7 mouse cellular contexts compared by ENCODE assay signal in genomic region chr2:91194624-91195332, GRCm38 (mm10). TPM values are rescaled to one million over a fixed set of nuclear protein-coding genes. Genes with fewer than 3 reads are reported as not detected.
DNase-seq lines count a peak whose midpoint lies in the region; ATAC-seq and TF ChIP-seq lines count a peak whose summit lies in the region.

No protein-coding gene starts in this region.

- no peaks in the 10 kb centered on the region for H3K36me3 ChIP-seq in forebrain, embryonic 11.5 days (ENCODE audit: control insufficient read depth, insufficient read depth, low read length)

- peak overlapping the region; percentile 51 for H3K9ac ChIP-seq in forebrain, embryonic 11.5 days (ENCODE audit: low read length)

- peak; percentile 65 for DNase-seq in NIH3T3 (ENCODE audit: low read depth)
- peak; percentile 74 for DNase-seq in brain, embryonic 14.5 days (ENCODE audit: low read depth)
- DNase-seq in forebrain, embryonic 11.5 days (ENCODE audit: low spot score): peak; percentile 78
- DNase-seq in heart, postnatal 14 days: peak; percentile 81 to 88
- DNase-seq in kidney, postnatal 4 days: peak; percentile 76 to 85
- peak; percentile 42 to 80 for DNase-seq in spleen, postnatal 4 days (ENCODE audit: low spot score in 2 of 2)

- H3K4me1 ChIP-seq in forebrain, embryonic 11.5 days (replicated peaks; ENCODE audit: control insufficient read depth, insufficient read depth, low read length): peaks cover 4% of the 10 kb centered on the region

- peak; percentile 87 for ATAC-seq in forebrain, embryonic 11.5 days (replicated peaks; ENCODE audit: low FRiP score)
- ATAC-seq in megakaryocyte-erythroid progenitor cell, adult 5-6 weeks (replicated peaks; ENCODE audit: low FRiP score, low TSS enrichment, poor library complexity, severe bottlenecking): peak; percentile 95

- H3K27ac ChIP-seq in forebrain, embryonic 11.5 days (ENCODE audit: low read depth, low read length): no peak overlapping the region

- 1% methylated on average over 26 of the region's 27 CpGs for WGBS in forebrain, embryonic 11.5 days

- no peaks in the 10 kb centered on the region for H3K27me3 ChIP-seq in forebrain, embryonic 11.5 days (ENCODE audit: control insufficient read depth, insufficient read depth, low read length)

- peak overlapping the region; percentile 48 for H3K4me2 ChIP-seq in forebrain, embryonic 11.5 days (ENCODE audit: low read depth, low read length, severe bottlenecking)

- intact Hi-C loops in heart, postnatal 14 days (cut with DNase I): loop anchor here (1.0 to 5.0 kb wide), 2 partner anchors 79 to 122 kb away; partner anchors contain the start of gene Slc39a13

- peak; percentile 70 for TF ChIP-seq CTCF in brain, embryonic 14.5 days (IDR thresholded peaks at IDR 0.05; ENCODE audit: borderline replicate concordance, extremely low read depth, insufficient read depth, insufficient read length)

- no peak for TF ChIP-seq POLR2A in brain, embryonic 14.5 days (IDR thresholded peaks at IDR 0.05; ENCODE audit: borderline replicate concordance, extremely low read depth, insufficient read depth, insufficient read length, poor library complexity, severe bottlenecking)

- peak overlapping the region; percentile 16 for H3K4me3 ChIP-seq in forebrain, embryonic 11.5 days (ENCODE audit: low read depth, low read length)

- H3K9me3 ChIP-seq in forebrain, embryonic 11.5 days (ENCODE audit: control insufficient read depth, low read length): no peaks in the 10 kb centered on the region

RNA-seq across cellular contexts. Expression of gene Nr1h3, which starts 7.9 kb away (rescaled TPM):
- 3.3 and 3.9 TPM in 2 replicates for polyA plus RNA-seq in brain, embryonic 14.5 days (2012; rRNA removed)
- polyA plus RNA-seq in forebrain, embryonic 11.5 days (2014; fragmentation: Nextera tagmentation; extraction: Ambion mirVana): 1.6 and 2.0 TPM in 2 replicates
- 10 to 100 TPM in 1 of 2 experiments, 1 to 10 TPM in 1; 8.6 to 11.8 TPM for total RNA-seq in heart, postnatal 14 days (2021)
- total RNA-seq in megakaryocyte-erythroid progenitor cell, adult 5-6 weeks (2014; fragmentation: Nextera tagmentation): 1.5 TPM in 1 of 2 replicates, not detected in the other
- not detected in 2 replicates for total RNA-seq in megakaryocyte-erythroid progenitor cell, adult 5-6 weeks (2017)

RNA-seq across cellular contexts. Expression of gene Acp2, which starts 7.9 kb away (rescaled TPM):
- 33.5 and 41.2 TPM in 2 replicates for polyA plus RNA-seq in brain, embryonic 14.5 days (2012; rRNA removed)
- 28.7 and 36.7 TPM in 2 replicates for polyA plus RNA-seq in forebrain, embryonic 11.5 days (2014; fragmentation: Nextera tagmentation; extraction: Ambion mirVana)
- 10 to 100 TPM; 18.1 to 19.7 TPM for total RNA-seq in heart, postnatal 14 days (2021)
- 10.9 and 11.4 TPM in 2 replicates for total RNA-seq in megakaryocyte-erythroid progenitor cell, adult 5-6 weeks (2014; fragmentation: Nextera tagmentation)
- total RNA-seq in megakaryocyte-erythroid progenitor cell, adult 5-6 weeks (2017): 8.8 and 21.9 TPM in 2 replicates

RNA-seq across cellular contexts. Expression of gene Madd, which starts 11.1 kb away (rescaled TPM):
- polyA plus RNA-seq in brain, embryonic 14.5 days (2012; rRNA removed): 71.0 and 107 TPM in 2 replicates
- 23.3 and 26.9 TPM in 2 replicates for polyA plus RNA-seq in forebrain, embryonic 11.5 days (2014; fragmentation: Nextera tagmentation; extraction: Ambion mirVana)
- 1 to 10 TPM; 6.6 to 7.7 TPM for total RNA-seq in heart, postnatal 14 days (2021)
- total RNA-seq in megakaryocyte-erythroid progenitor cell, adult 5-6 weeks (2014; fragmentation: Nextera tagmentation): 35.5 and 48.2 TPM in 2 replicates
- total RNA-seq in megakaryocyte-erythroid progenitor cell, adult 5-6 weeks (2017): 21.9 and 26.1 TPM in 2 replicates

RNA-seq across cellular contexts. Expression of gene Ddb2, which starts 42.0 kb away (rescaled TPM):
- 25.2 and 39.5 TPM in 2 replicates for polyA plus RNA-seq in brain, embryonic 14.5 days (2012; rRNA removed)
- 9.9 and 10.8 TPM in 2 replicates for polyA plus RNA-seq in forebrain, embryonic 11.5 days (2014; fragmentation: Nextera tagmentation; extraction: Ambion mirVana)
- 1 to 10 TPM; 4.6 to 6.3 TPM for total RNA-seq in heart, postnatal 14 days (2021)
- total RNA-seq in megakaryocyte-erythroid progenitor cell, adult 5-6 weeks (2014; fragmentation: Nextera tagmentation): 16.9 and 32.3 TPM in 2 replicates
- 7.8 and 10.3 TPM in 2 replicates for total RNA-seq in megakaryocyte-erythroid progenitor cell, adult 5-6 weeks (2017)
